Mouse (Mus musculus) embryonic facial prominence, embryonic 11.5 days (tissue): Measurements from ENCODE around the gene Gm7970. TPM values are rescaled to one million over a fixed set of nuclear protein-coding genes. Genes with fewer than 3 reads are reported as not detected.
"Not testable (repeated sequence)": the region's sequence is repeated elsewhere in the genome, so short reads cannot be mapped to it uniquely, and the experiment has no call there.

Experiments
- ATAC-seq: fragments of 200-750 bp; cut with Nextera tagmentation; replicated peaks from 2 replicates; pipeline ENCODE4 v1.8.0; 2017; ENCODE audit warnings: low read depth; ENCODE audit not compliant: insufficient number of reproducible peaks, low FRiP score, low TSS enrichment
- DNase-seq: peaks from one replicate; pipeline ENCODE4 v3.0.0-alpha.2; 2015; ENCODE audit warnings: low spot score
- H3K27ac ChIP-seq: fragments of 300-500 bp; sonication (generic); replicated peaks from 2 replicates; pipeline ENCODE4 v1.5.1; 2014; ENCODE audit warnings: mild to moderate bottlenecking, low read depth, low read length, control low read depth
- H3K27me3 ChIP-seq: fragments of 300-500 bp; sonication (generic); 2 replicates; pipeline ENCODE4 v1.6.1; 2014; ENCODE audit warnings: mild to moderate bottlenecking, low read length, moderate library complexity, mixed read lengths; ENCODE audit not compliant: control insufficient read depth, insufficient read depth
- H3K36me3 ChIP-seq: fragments of 300-500 bp; sonication (generic); replicated peaks from 2 replicates; pipeline ENCODE4 v1.6.1; 2014; ENCODE audit warnings: low read depth, mild to moderate bottlenecking, low read length, moderate library complexity, mixed read lengths; ENCODE audit not compliant: control insufficient read depth, insufficient read depth
- H3K4me1 ChIP-seq: fragments of 300-500 bp; sonication (generic); 2 replicates; pipeline ENCODE4 v1.6.1; 2014; ENCODE audit warnings: low read length, mixed read lengths; ENCODE audit not compliant: control insufficient read depth, insufficient read depth
- H3K4me2 ChIP-seq: fragments of 300-500 bp; sonication (generic); 2 replicates; pipeline ENCODE4 v1.6.1; 2014; ENCODE audit warnings: low read depth, mild to moderate bottlenecking, control low read depth, low read length, moderate library complexity
- H3K4me3 ChIP-seq: fragments of 300-500 bp; sonication (generic); 2 replicates; pipeline ENCODE4 v1.5.1; 2014; ENCODE audit warnings: low read depth, low read length, control low read depth
- H3K9ac ChIP-seq: fragments of 300-500 bp; sonication (generic); replicated peaks from 2 replicates; pipeline ENCODE4 v1.6.1; 2014; ENCODE audit warnings: mild to moderate bottlenecking, control low read depth, low read length
- H3K9me3 ChIP-seq: fragments of 300-500 bp; sonication (generic); replicated peaks from 2 replicates; pipeline ENCODE4 v1.6.1; 2016; ENCODE audit warnings: mild to moderate bottlenecking, low read length, inconsistent platforms, mixed read lengths; ENCODE audit not compliant: control insufficient read depth
- WGBS: fragments of 180-500 bp; shearing (Covaris S2); extraction: QIAGEN DNeasy Blood & Tissue Kit; methylation state at CpG from one replicate; pipeline ENCODE4 v1.1.7; 2014; 5-methylcytosine and 5-hydroxymethylcytosine counted together
- polyA plus RNA-seq: library from polyadenylated mRNA; unstranded; fragments of >200 nt; fragmentation: Nextera tagmentation; extraction: Ambion mirVana; gene quantifications from 2 replicates; pipeline ENCODE4 v1.2.1, GENCODE M21; 2014

Gm7970 gene
- not detected in 2 replicates for polyA plus RNA-seq

DNA sequence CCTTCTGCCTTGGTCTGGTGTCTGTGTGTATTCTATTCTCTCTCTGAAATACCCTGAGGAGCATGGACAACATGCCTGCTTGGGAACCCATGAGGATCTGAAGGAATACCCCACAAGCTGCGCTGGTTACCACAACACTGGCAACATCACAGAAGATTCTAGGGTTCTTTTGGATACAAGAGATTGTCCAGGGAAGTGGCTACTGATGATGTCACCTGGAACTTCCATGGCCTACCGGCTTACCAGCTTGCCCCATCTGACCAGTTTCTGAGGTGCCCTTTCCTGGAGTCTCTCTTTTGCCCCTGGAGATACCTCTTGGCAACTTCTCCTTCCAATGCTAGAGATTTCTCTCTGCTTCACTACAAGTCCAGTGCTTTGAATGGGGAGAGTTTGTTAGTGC lies at the start of gene Gm7970:
Gene Gm7970, minus strand, starts transcription at position 101 of the 400 bp plus-strand sequence.
- H3K4me1 ChIP-seq, H3K9me3 ChIP-seq, H3K27me3 ChIP-seq, H3K36me3 ChIP-seq, H3K4me3 ChIP-seq, H3K4me2 ChIP-seq, ATAC-seq, DNase-seq, H3K9ac ChIP-seq, H3K27ac ChIP-seq: not testable (repeated sequence)
- WGBS = no CpG with 5 or more reads among the region's 2 CpGs

GRCm38 (mm10) chr14:41600935-41601334 lies 45.6 kb upstream of the Gm7970 start:
- not testable (repeated sequence) for H3K27me3 ChIP-seq, H3K9me3 ChIP-seq, H3K4me1 ChIP-seq, ATAC-seq, H3K4me3 ChIP-seq, H3K9ac ChIP-seq, DNase-seq, H3K36me3 ChIP-seq, H3K27ac ChIP-seq, H3K4me2 ChIP-seq
- WGBS = 93% methylated on average over 15 of the region's 15 CpGs

DNA sequence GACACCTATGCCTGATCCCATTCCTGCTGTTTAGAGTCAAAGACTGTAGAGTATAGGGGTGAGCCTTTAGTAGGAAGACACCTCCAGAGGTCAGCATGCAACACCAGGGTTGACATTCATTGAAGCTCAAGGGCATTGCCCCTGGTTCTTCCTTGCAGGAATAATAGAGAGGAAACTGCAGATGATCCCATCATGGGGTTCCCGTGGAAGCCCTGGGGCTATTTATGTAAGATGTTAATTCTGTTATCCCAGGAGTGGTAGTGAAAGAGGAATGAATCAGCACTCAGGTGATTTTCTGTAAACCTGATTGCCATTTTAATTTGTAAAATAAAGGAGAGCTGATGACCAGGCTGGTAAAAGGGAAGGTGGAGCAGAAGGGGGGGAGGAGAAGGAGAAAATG lies 31.0 kb upstream of the Gm7970 start:
- not testable (repeated sequence) for ATAC-seq, H3K4me2 ChIP-seq, H3K27me3 ChIP-seq, H3K27ac ChIP-seq, DNase-seq, H3K4me1 ChIP-seq, H3K4me3 ChIP-seq, H3K9ac ChIP-seq, H3K36me3 ChIP-seq, H3K9me3 ChIP-seq
- WGBS = 53% methylated on average over 1 of the region's 1 CpGs

DNA sequence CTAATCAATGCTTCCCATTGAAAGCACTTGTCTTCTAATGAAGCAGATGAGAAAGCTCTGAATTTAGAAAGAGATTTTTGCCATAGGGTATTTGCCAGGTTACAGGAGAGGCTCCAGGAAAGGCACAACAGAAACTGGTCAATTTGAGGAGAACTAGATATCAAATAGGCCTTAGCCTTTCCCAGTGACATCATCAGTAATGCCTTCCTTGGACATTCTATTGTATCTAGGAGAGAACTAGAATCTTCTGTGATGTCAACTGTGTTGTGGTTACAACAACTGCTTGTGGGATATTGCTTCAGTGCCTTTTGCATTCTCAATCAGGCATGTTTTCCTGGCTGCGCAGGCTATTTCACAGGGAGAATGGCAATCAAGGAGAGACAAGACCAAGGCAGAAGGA lies 17.5 kb upstream of the Gm7970 start, which contains the start of gene 1700049E17Rik2:
Gene 1700049E17Rik2, plus strand, starts transcription at position 301 of the 400 bp plus-strand sequence.
- H3K4me1 ChIP-seq, DNase-seq, H3K9me3 ChIP-seq, H3K36me3 ChIP-seq, H3K27ac ChIP-seq, ATAC-seq, H3K4me2 ChIP-seq, H3K27me3 ChIP-seq, H3K4me3 ChIP-seq, H3K9ac ChIP-seq: not testable (repeated sequence)
- no CpG with 5 or more reads among the region's 1 CpGs for WGBS

DNA sequence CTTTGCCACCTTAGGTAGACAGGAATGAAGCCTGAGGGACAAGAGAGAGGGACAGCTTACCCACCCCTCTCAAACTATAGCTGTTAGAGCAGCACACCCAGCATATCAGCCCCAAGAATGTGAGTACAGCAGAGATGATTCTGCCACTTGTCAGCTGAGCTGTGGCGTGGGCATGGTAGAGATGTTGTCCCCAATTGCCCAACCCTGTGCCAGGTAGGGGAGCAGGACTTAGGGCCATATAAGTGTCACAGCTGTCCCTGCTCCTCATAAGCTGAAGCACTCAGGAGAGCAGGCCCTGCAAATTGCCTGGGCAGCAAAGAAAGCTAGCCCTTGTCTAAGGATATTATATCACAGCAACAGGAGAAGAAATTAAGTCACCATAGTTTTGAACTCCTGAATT lies 30.7 kb downstream of the Gm7970 start:
- H3K4me1 ChIP-seq, H3K27ac ChIP-seq, H3K9ac ChIP-seq, DNase-seq, H3K4me3 ChIP-seq, H3K27me3 ChIP-seq, H3K36me3 ChIP-seq, H3K9me3 ChIP-seq, ATAC-seq, H3K4me2 ChIP-seq: not testable (repeated sequence)
- WGBS = 83% methylated on average over 1 of the region's 1 CpGs

GRCm38 (mm10) chr14:41520683-41521082 lies 34.7 kb downstream of the Gm7970 start:
- ATAC-seq, H3K9ac ChIP-seq, H3K9me3 ChIP-seq, H3K27ac ChIP-seq, H3K4me2 ChIP-seq, DNase-seq, H3K27me3 ChIP-seq, H3K4me1 ChIP-seq, H3K36me3 ChIP-seq, H3K4me3 ChIP-seq: not testable (repeated sequence)
- WGBS = 74% methylated on average over 5 of the region's 5 CpGs

Other genes starting within 250 kb of the Gm7970 start
- not detected in 2 replicates for gene Gm5798, start 207.0 kb downstream of the Gm7970 start, polyA plus RNA-seq
- gene Gm7945, start 169.2 kb downstream of the Gm7970 start, polyA plus RNA-seq = not detected in 2 replicates
- gene Gm6482, start 147.3 kb downstream of the Gm7970 start, polyA plus RNA-seq = not detected in 2 replicates
- not detected in 2 replicates for gene Gm7954, start 102.1 kb downstream of the Gm7970 start, polyA plus RNA-seq
- gene Gm3486, start 66.1 kb downstream of the Gm7970 start, polyA plus RNA-seq = not detected in 2 replicates
- not detected in 2 replicates for gene 1700049E17Rik2, start 17.6 kb upstream of the Gm7970 start, polyA plus RNA-seq
- not detected in 2 replicates for gene Gm3072, start 69.0 kb upstream of the Gm7970 start, polyA plus RNA-seq
- not detected in 2 replicates for gene Gm3676, start 90.9 kb upstream of the Gm7970 start, polyA plus RNA-seq
- not detected in 2 replicates for gene Gm8068, start 146.3 kb upstream of the Gm7970 start, polyA plus RNA-seq
- gene Gm7929, start 195.0 kb upstream of the Gm7970 start, polyA plus RNA-seq = not detected in 2 replicates
- gene Gm47189, start 216.9 kb upstream of the Gm7970 start, polyA plus RNA-seq = not detected in 2 replicates